Mouse (Mus musculus): ENCODE measurements around the gene Rps8.

The Rps8 gene

DNA sequence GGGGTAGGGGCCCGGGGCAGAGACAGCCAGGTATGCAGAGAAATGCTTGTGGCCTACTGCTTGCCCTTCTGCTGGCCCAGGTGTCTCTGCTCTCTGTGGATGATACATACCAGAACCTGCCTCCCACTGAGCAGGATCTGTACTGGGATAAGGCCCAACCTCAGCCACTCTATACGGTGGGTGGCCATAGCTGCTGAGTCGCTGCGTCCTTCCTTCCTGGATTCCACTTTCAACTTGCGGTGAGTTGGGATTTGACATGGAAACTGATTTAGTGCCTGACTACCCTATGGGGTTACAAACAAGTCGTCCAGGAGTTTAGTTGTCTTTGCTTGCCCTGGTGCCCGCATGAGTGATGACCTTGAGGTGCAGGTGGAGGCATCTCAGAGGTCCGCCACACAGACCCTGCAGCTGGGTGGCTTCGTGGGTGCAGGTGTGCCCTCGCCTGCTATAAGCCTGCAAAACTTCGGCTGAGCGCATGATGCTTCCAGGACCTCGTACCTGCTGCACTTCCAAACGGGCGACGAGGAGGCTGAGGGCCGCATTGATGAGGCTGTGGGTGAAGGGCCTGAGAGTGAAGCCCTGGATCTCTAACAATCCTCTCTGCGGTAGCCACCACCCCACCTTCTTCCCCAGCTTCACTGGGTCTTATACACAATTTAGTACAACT, 7.9 kb downstream of the Rps8 start:
- DNase-seq: no peak

DNA sequence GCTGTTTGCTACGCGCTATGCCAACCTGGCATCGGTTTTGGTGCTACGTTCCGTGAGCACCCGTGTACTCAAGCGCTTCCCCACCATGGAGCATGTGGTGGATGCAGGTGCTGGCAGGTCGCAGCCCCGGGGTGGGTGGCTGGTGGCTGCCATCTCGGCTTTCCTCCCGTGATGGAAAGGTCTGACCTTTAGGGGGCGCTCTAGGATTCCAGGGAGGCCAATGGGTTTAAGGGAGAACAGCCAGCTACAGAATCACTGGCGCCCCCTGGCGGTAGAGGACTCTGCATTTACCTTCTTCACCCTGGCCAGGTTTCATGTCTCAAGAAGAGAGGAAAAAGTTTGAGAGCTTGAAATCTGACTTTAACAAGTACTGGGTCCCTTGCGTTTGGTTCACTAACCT, 9.9 kb downstream of the Rps8 start:
- DNase-seq: peak; percentile 91 to 97

DNA sequence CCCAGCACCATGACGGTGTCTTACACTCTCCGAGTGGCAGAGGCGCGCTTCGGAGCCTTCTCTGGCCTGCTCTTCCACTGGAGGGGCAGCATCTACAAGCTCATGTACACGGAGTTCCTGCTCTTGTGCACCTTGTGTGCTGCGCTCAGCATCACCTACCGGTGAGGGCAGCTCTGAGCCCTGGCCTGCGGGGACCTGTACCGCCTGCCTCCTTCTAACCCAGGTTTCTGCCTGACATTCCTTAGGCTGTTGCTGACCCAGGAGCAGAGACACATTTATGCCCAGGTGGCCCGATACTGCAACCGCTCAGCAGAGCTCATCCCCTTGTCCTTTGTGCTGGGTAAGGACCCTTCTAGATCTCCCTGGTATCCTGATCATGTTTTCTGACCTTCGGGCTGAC, 10.8 kb downstream of the Rps8 start:
- DNase-seq: no peak

DNA sequence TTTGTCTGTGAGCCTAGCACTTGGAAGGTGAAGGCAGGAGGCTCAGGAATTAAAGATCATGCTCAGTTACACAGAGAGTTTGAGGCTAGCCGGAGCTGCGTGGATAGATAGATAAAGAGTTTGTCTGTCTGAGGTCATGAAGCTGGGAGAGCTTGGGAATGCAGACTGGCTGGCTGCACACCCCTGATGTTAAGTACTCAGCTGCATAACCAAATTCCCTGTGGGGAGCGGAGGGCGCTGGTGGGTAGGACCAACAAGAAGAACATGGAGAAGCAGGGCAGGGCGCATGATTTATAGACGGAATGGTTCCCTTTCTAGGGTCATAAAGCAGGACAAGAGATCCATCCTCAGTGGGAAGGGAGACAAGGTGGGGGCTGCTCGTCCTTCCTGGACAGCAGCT, 13.0 kb downstream of the Rps8 start:
- no peak for DNase-seq

DNA sequence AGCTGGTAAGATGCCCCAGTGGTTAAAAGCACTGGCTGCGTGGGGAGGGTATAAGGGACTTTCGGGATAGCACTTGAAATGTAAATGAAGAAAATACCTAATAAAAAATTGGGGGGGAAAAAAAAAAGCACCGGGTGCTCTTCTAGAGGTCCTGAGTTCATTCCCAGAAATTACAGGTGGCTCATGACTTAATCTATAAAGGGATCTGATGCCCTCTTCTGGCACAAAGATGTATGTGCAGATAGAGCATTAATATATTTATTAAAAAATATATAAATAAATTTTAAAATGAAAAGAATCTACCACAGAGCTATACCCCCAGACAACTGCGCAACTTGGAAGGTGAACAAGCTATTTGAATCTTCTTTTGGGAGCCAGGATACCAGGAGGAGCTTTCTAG, 15.4 kb downstream of the Rps8 start:
- no peak for DNase-seq

DNA sequence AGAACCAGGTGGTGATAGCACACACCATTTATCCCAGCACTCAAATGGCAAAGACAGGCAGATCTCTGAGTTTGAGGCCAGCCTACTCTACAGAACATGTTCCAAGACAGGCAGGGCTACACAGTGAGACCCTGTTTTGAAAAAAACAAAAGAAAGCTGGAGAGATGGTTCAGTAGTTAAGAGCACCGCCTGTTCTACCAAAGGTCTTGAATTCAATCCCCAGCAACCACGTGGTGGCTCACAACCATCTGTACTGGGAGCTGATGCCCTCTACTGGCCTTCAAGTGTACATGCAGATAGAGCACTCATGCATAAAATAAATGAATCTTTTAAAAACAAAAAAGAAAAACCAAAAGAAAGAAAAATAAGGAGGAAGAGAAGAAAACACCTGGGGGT, 16.8 kb downstream of the Rps8 start:
- DNase-seq: peak; percentile 72 to 76

DNA sequence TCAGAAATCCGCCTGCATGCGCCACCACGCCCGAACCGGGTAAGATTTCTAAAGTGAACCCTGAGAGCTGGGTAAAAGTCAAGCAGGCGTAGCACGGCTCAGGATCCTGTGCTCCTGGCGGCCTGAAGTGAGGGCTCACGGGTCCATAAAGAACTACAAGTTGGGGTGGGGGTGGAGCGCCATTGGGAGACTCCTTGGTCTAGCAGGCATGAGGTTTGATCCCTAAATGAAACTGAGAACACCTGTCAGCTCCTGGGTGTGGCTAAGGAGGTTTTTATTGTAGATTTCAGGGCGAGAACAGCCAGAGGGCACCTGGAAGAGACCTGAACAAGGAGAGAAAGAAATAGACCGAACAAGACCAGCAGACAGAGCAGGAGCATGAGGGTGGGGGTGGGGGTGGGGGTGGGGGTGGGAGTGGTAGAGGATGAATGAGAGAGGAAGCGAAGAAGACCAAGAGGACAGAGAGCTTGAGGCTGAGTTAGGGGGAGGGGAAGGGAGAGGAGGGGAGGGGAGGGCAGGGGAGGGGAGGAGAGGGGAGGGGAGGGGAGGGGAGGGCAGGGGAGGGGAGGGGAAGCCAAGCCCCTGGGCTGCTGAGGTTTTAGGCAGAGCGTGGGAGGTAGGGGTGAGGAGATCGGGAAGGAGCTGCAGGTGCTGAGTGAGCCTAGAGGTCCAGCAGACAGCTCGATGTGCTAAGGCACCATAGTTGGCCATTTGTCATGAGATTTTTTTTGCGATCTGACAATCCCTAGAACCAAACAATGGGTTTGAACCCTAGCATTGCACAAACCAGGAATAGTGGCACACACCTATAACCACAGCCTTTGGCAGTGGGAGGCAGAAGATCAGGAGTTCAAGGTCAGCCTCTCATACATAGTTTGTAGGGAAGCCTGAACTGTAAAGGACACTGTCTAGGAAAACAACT, 17.5 kb downstream of the Rps8 start:
- no peak for DNase-seq

DNA sequence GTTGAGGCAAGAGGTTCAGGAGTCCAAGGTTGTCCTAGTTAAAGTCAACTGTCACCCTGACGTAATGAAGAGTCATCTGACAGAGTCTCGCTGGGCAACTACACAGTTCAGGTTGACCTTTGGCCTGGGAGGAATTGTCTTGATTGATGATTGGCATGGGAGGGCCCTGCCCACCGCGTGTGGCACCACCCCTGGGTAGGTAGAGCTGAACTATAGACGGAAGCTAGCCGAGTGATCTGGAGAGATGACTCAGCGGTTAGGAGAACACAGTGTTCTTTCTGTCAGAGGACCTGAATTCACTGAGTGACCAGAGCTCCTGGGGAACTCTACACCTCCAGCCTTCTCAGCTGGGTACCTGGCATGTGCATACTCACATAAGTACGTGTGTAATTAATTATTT, 20.0 kb downstream of the Rps8 start:
- peak; percentile 84 to 96 for DNase-seq

DNA sequence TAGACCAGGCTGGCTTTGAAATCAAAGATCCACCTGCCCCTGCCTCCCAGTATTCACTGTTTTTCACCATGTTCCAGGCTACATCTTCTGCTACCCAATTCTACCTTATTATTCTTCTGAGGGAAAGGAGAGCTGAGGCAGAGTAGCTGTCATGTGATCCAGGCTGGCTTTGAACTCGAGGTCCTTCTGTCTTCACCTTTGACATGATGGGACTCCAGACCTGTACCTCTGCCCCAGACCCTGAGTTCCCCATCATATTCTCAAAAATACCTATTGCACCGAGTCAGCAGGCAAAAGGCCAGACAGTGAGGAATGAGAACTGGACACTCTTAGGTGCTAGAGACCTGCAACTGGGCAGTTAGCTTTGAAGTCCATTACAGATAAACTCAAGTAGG, 21.4 kb downstream of the Rps8 start:
- peak; percentile 46 to 50 for DNase-seq

DNA sequence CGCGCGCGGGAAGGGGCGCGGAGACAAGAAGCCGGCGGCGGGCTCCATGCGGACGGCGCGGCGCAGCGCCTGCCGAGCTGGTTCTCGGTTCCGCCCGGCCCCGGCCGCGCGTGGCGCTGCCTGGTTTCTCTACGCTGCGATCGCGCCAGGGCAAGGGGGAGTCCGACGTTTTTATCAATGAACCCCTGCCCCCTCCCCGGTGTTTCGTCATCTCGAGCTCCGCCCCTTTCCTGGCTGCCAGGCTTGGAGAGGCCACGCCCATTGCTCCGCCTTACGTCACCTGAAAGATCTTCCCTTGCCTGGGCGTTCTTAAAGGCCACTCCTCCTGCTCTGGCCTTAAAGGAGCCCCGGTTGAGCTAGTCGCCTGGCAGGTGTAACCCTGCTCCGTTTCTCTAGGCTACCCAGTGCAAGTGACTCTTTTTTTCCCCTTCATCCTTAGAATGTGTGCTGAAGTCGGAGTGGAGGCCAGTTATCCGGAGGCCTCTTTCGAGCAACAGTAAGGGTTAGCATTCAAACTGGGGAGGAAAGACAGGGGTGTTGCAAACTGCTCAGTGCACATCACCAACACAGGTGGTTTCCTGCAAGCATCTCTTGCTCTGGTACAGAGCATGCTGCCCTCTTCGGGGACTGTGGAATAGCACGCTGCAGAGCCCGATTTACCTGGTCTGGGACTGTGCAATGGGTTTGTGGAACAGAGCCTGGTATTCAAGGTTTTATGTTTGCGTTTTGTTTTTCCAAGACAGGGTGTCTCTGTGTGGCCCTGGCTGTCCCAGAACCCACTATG, 22.0 kb downstream of the Rps8 start, which contains the start of gene Plk3:
Gene Plk3, minus strand, starts transcription at position 147 of the 784 bp plus-strand sequence.
- DNase-seq: peak; percentile 98 to 99

DNA sequence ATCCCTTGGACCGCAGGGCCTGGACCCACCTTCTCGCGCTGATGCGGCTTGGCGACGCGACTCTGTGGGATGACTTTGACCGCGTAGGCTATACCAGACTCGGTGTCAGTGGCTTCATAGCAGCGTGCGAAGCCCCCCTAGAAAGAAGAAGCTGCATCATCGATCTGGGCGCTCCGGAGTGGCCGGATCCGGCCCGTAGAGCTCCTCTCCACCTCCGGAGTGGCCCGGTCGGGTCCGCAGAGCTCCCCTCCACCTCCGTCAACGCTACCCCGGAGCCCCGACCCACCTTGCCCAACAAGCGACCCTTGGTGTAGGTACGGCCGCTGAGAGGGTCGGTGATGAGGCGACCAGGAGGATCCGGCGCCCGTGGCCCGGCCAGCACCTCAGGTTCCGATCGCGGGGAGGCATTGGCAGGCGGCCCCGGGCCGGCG, 22.7 kb downstream of the Rps8 start:
- no peak for DNase-seq

DNA sequence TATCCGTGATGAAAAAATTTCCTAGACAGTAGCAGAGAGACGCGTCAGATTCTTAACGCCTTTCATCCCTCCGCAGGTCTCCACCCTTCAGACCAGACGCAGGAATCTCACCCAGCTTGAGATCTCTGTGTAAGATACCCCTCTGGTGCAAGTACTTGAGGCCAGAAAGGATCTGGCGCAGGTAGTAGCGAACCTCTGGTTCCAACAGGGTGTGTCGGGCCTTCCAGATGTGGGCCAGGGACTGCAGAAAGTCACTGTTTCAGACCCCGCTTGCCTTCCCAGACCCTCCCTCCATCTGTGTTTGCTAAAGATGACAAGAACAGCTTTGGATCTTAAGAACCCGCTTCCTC, 23.3 kb downstream of the Rps8 start:
- DNase-seq: no peak

DNA sequence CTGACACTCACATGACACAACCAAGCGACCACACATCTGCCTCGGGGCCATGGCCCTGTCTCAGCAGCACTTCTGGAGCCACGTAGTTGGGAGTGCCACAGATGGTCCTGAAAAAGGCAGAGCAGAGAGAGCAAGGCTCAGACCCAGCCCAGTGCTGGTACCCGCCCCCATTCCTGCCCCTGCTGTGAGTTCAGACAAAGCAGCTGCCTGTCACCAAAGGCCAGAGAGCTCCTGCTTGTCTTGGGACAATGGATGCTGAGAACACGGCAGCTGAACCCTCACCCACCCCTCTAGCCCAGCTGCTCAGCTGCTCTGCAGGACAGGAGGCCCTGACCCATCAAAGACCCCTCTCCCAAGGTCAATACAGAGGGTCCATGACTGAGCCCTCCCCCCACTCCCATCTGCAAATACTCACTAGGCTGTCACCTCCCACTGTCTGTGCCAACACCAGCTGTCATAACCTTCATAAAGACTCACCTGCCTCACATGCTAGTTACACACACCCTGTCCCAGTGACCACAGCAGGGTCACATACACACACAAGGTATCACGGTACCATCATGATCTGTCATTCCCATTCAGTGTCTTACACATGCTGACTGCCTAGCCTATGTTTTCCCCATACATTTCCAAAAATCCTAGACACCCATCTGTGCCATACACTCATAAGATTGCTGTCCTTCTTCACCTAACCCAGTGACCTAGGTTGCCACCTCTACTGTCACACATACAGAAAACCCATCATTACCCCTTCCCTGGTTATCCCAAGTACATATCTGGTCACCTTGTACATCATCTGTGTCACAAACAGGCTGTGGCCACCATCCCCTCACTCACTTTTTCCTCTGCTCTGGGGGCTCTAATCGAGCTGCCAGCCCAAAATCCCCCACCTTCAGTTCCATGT, 23.9 kb downstream of the Rps8 start:
- no peak for DNase-seq

DNA sequence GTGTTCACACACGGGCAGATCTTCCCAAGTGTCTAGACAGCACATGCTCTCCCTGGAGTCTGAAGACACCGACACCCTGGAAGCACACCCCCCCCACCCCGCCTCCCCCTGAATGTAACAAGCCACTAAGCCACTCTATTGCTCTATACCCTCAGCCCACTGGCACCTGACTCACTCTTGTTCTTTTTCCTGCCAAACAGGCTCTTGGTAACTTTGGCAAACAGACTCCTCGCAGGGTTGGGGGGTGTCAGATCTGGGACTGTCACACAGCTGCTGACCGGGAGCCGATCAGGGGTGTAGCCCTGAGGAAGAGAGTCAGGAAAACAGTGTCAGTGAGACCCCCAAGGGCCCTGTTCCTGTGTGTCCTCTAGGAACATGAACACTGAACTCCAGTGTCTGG, 24.8 kb downstream of the Rps8 start:
- no peak for DNase-seq

DNA sequence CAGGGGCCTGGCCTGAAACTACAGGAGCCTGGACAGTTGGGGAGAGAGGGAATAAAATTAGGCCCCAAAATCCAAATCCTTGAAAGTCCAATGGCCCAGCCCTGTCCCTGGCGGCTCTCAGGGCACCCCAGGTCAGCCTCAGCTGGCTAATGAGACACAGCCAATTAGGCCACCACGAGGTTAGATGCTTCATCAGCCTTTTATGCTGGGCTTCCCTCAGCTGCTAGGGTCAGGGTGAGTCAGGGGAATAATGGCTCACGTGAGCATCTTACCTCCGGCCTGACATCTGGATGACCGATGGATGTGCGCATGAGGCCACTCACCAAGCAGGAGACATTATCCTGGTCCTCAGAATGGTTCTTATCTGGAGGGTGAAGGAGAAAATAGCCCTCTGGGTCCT, 25.3 kb downstream of the Rps8 start:
- no peak for DNase-seq

DNA sequence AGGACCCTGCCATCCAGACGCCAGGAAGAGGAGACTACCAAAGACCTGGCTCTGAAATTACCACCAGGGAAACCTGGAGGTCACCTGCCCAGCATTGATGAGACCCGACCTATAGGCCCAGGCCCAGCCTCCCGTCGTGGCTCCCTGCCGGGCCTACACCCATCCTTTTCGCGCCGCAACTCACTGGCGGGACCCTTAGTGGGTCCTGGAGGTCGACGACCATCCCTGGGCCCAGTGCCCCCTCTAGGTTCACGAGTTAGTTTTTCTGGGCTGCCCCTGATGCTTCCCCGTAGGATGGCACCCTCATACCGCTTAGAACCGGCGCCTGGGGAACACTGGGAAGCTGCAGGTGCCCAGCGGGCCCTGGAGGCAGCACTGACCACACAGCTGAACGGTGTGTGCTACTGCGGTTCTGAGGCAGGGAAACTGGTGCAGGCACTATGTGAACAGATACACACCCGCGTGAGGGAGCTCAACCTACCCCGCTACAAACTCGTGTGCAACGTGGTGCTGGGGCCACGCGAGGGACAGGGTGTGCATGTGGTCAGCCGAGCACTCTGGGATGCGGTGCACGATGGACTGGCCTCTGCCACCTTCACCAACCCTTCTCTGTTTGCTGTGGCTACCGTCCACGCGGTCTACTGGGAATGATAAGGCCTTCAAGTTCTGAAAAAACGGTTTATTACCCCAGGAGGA, 27.9 kb downstream of the Rps8 start:
- DNase-seq: no peak

DNA sequence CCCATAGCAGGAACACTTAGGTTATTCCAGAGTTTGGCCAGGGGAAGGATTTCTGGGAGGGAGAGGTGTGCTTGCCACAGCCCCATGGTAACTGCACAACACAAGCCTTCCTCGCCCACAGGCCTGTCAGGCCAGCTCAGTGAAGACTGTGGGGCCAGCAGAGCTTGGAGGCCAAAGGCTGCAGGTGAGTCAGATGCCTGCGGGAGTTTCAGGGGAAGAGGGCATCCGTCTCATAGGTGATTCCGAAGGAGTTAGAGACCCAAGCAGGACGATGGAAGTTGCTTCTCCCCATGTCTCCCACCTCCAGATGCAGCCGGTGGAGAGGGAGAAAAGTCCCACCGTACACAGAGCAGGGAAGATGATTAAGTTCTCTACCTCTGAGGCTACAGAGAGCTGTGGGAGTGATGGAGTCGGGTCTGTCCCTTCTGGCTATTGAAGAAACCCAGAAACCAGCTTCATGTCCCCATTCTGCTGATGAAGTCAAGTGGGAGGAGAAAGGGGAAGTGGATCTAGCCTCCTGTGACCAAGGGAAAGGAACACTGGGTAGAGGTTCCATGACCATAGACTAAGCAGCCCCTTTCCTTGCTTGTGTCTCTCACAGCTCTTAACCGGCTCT, 29.3 kb downstream of the Rps8 start, which contains the start of gene Tctex1d4:
Gene Tctex1d4, plus strand, starts transcription at position 120 of the 616 bp plus-strand sequence.
- DNase-seq: no peak

DNA sequence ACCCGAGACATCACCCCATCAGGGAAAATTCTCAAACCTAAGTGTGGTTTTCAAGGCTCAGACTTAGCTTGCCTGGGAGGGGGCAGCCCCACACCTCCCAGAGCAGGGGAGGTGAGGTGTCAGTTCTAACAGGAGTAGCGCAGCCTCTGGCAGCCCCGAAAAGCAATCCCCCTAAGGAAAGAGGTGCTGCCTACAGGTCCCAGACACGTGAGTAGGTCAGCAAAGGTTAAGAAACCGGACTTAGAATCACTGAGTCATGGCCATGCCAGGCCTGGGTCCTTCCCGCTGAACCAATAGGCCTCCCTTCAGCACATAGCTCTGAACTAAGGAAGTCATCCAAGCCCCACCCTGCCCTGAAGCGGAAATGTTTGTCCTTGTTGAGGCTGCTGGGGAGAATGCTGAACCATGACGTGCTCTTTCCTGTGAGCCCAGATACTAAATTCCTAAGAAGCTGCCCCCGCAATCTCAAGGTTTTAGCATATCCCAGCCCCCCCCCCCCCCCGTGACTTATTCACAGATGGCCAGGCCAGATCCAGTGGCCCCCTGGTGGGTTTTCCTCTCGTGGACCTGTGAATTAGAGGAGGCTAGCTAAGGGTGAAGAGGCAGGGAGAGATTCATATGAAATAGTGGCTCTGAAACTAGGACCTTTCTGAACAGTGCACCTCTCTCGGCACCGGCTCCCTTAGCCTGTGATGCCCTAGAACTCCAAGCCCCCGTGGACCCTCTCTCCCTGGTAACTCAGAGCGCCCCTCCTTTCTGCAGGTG, 30.0 kb downstream of the Rps8 start:
- DNase-seq: peak; percentile 81 to 91

DNA sequence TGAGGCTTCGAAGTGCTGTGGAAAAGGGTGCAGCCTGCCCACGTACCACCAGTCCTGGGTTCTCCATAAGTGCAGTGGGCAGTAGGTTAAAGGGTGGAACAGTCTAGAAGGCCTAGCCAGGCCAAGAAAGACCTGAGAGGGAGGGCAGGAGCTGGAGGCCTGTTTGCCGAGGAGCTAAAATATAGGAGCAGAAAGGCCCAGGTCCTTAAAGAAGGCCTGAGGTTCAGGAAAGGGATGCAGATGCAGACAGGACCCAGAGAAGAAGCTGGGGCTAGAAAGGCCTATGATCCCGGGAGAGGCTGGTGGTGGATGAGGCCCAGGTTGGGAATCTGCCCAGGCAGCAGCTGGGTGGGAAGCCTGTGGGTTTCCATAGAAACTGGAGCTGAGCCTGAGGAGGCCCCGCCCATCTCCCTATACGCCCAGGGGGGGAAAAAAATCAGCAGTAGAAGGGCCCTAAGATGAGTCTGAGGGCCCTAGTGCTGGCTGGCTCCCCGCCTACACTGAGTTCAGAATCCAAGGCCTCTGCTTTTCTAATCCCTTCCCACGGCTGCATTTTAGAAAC, 30.6 kb downstream of the Rps8 start, which contains the start of gene Btbd19:
Gene Btbd19, minus strand, starts transcription at position 378 of the 562 bp plus-strand sequence.
- DNase-seq: peak; percentile 55 to 69

All from kidney, postnatal 36 days (tissue).